Mouse (Mus musculus) liver, adult 2 months (tissue): ENCODE data around the gene Flt1.

Source experiments
- CTCF ChIP-seq: fragments of 200-500 bp; IDR thresholded peaks from 2 replicates; pipeline ENCODE4 v1.5.1; 2011; ENCODE audit warnings: low read depth, low read length, control low read depth
- POLR2A ChIP-seq: fragments of 200-500 bp; IDR thresholded peaks from 2 replicates; pipeline ENCODE4 v1.6.1; 2011; ENCODE audit warnings: low read length, control low read depth; ENCODE audit not compliant: insufficient read depth; ENCODE audit errors: extremely low read depth

GRCm38 (mm10) chr5:147724391-147724790, 1.4 kb downstream of the Flt1 start:
- TF ChIP-seq CTCF (no peak), POLR2A (no peak)
